Mouse (Mus musculus) stomach, postnatal 0 days (tissue): ENCODE results near the gene Ift74. TPM values are rescaled to one million over a fixed set of nuclear protein-coding genes. Genes with fewer than 3 reads are reported as not detected.

Experiments used
- ATAC-seq: fragments of 200-750 bp; cut with Nextera tagmentation; 2 replicates; pipeline ENCODE4 v1.8.0; 2017; ENCODE audit not compliant: low FRiP score, low TSS enrichment
- DNase-seq: peaks from one replicate; pipeline ENCODE4 v3.0.0-alpha.2; 2016; ENCODE audit warnings: low spot score
- H3K27ac ChIP-seq: fragments of 300-500 bp; sonication (generic); replicated peaks from 2 replicates; pipeline ENCODE4 v1.5.1; 2014; ENCODE audit warnings: mild to moderate bottlenecking, control low read depth
- H3K27me3 ChIP-seq: fragments of 300-500 bp; sonication (generic); 2 replicates; pipeline ENCODE4 v1.6.1; 2014; ENCODE audit warnings: low read length; ENCODE audit not compliant: control insufficient read depth, insufficient read depth
- H3K36me3 ChIP-seq: fragments of 300-500 bp; sonication (generic); 2 replicates; pipeline ENCODE4 v1.6.1; 2014; ENCODE audit warnings: low read length, mixed read lengths; ENCODE audit not compliant: control insufficient read depth, insufficient read depth
- H3K4me1 ChIP-seq: fragments of 300-500 bp; sonication (generic); replicated peaks from 2 replicates; pipeline ENCODE4 v1.6.1; 2014; ENCODE audit warnings: antibody characterized with exemption; ENCODE audit not compliant: control insufficient read depth, insufficient read depth
- H3K4me2 ChIP-seq: fragments of 300-500 bp; sonication (generic); replicated peaks from 2 replicates; pipeline ENCODE4 v1.6.1; 2014; ENCODE audit warnings: low read depth, mild to moderate bottlenecking, control low read depth, moderate library complexity
- H3K4me3 ChIP-seq: fragments of 300-500 bp; sonication (generic); 2 replicates; pipeline ENCODE4 v1.5.1; 2014; ENCODE audit warnings: low read depth, low read length, control low read depth
- H3K9ac ChIP-seq: fragments of 300-500 bp; sonication (generic); 2 replicates; pipeline ENCODE4 v1.6.1; 2014; ENCODE audit warnings: mild to moderate bottlenecking, low read length, control low read depth, mixed read lengths
- H3K9me3 ChIP-seq: fragments of 300-500 bp; sonication (generic); 2 replicates; pipeline ENCODE4 v1.6.1; 2016; ENCODE audit warnings: low read length; ENCODE audit not compliant: control insufficient read depth
- CTCF ChIP-seq: IDR thresholded peaks from 2 replicates; pipeline ENCODE4 v1.5.1; 2016; ENCODE audit warnings: antibody characterized with exemption, low read depth, mild to moderate bottlenecking, moderate library complexity
- EP300 ChIP-seq: optimal IDR thresholded peaks from 2 replicates; pipeline ENCODE3; 2016; ENCODE audit warnings: antibody characterized with exemption
- WGBS: fragments of 180-500 bp; shearing (Covaris S2); extraction: QIAGEN DNeasy Blood & Tissue Kit; methylation state at CpG from one replicate; pipeline ENCODE4 v1.1.7; 2014; 5-methylcytosine and 5-hydroxymethylcytosine counted together
- polyA plus RNA-seq: library from polyadenylated mRNA; unstranded; fragments of >200 nt; fragmentation: Nextera tagmentation; extraction: Ambion mirVana; gene quantifications from 2 replicates; pipeline ENCODE4 v1.2.1, GENCODE M21; 2015

Gene Ift74
- polyA plus RNA-seq: 13.7 and 14.8 TPM in 2 replicates

GRCm38 (mm10) chr4:94613972-94614626, at the start of gene Ift74:
TSS of gene Ift74 (plus strand) at chr4:94614491.
- Histone ChIP-seq H3K9ac (peak within 1 kb of the TSS; percentile 73), H3K4me2 (peak within 1 kb of the TSS; percentile 71), H3K36me3 (no peaks in the 10 kb centered on the region), H3K4me1 (no peaks in the 10 kb centered on the region), H3K4me3 (peak within 1 kb of the TSS; percentile 59), H3K9me3 (no peaks in the 10 kb centered on the region), H3K27me3 (no peaks in the 10 kb centered on the region), H3K27ac (peak within 1 kb of the TSS; percentile 59)
- peak; percentile 93 for DNase-seq
- TF ChIP-seq CTCF (no peak), EP300 (peak; percentile 98)
- ATAC-seq: peak; percentile 99
- 2% methylated on average over 29 of the region's 29 CpGs for WGBS

DNA sequence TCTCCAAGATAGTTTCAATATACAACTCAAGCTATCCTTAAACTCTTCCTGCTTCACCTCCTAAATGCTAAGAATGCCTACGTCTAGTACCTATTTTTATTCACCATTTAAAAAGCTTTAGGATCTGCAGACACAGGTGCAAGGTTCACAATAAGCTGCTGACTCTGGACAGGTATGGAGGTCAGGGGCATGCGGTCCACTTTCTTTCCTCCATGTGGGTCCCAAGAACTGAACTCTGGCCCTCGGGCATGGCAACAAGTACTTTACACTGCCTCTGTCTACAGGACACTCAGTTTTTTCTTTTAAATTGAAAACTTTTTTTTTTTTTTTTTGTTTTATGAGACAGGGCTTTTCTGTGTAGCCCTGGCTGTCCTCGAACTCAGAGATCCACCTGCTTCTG, 41.6 kb upstream of the Ift74 start:
- WGBS: 98% methylated on average over 4 of the region's 4 CpGs
- Histone ChIP-seq H3K27me3 (no peaks in the 10 kb centered on the region), H3K27ac (no peak overlapping the region), H3K36me3 (peaks cover 10% of the 10 kb centered on the region; the same call in 1 of the 2 replicates), H3K9me3 (no peaks in the 10 kb centered on the region), H3K4me3 (no peak overlapping the region), H3K4me2 (no peak overlapping the region), H3K9ac (no peak overlapping the region), H3K4me1 (no peaks in the 10 kb centered on the region)
- no peak for ATAC-seq
- no peak for DNase-seq
- no peak for TF ChIP-seq CTCF
- TF ChIP-seq EP300: no peak

- Histone ChIP-seq H3K4me1 (no peaks in the 10 kb centered on the region), H3K4me3 (no peak overlapping the region), H3K4me2 (no peak overlapping the region), H3K27ac (no peak overlapping the region), H3K36me3 (no peaks in the 10 kb centered on the region), H3K9me3 (no peaks in the 10 kb centered on the region), H3K9ac (no peak overlapping the region), H3K27me3 (no peaks in the 10 kb centered on the region)
- no peak for TF ChIP-seq EP300
- TF ChIP-seq CTCF: no peak
- ATAC-seq: no peak
- no peak for DNase-seq
- WGBS: 69% methylated on average over 4 of the region's 4 CpGs
Measured at GRCm38 (mm10) chr4:94591765-94592381, 22.4 kb upstream of the Ift74 start.

DNA sequence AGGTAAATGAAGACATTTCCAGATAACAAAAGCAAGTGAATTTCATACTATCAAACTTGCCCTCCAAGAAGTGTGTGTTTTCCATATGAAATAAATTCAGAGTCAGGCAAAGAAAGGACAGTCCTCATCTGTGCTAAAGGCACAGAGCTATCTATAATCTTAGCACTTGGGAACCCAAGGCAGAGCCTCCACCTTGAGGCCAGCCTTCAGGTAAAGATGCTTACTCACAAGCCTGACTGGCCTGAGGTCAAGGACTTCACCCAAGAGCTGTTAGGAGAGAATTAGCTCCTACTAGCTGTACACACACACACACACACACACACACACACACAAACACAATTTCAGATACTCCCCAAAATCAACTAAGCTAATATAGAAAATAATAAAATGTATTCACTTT, 21.6 kb upstream of the Ift74 start:
- Histone ChIP-seq H3K4me2 (no peak overlapping the region), H3K27me3 (no peaks in the 10 kb centered on the region), H3K9ac (no peak overlapping the region), H3K4me1 (no peaks in the 10 kb centered on the region), H3K9me3 (no peaks in the 10 kb centered on the region), H3K4me3 (no peak overlapping the region), H3K27ac (no peak overlapping the region), H3K36me3 (no peaks in the 10 kb centered on the region)
- no peak for ATAC-seq
- TF ChIP-seq EP300 (no peak), CTCF (no peak)
- no peak for DNase-seq

DNA sequence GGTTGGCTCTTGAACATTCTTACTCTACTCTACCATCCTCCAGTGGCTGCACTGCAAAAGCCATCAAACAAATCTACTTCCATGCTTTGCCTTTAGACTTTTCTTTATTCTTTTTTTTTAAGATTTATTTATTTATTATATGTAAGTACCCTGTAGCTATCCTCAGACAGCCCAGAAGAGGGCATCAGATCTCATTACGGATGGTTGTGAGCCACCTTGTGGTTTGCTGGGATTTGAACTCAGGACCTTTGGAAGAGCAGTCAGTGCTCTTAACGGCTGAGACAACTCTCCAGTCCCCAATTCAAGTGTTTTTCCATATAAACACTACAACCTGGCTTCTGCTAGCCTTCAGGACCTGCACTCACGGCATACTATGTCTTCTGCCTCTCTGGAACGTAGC, 12.9 kb upstream of the Ift74 start:
- Histone ChIP-seq H3K9me3 (no peaks in the 10 kb centered on the region), H3K27ac (no peak overlapping the region), H3K36me3 (no peaks in the 10 kb centered on the region), H3K4me3 (no peak overlapping the region), H3K4me1 (no peaks in the 10 kb centered on the region), H3K4me2 (no peak overlapping the region), H3K27me3 (no peaks in the 10 kb centered on the region), H3K9ac (no peak overlapping the region)
- DNase-seq (no peak), ATAC-seq (no peak)
- peak; percentile 55 for TF ChIP-seq CTCF
- TF ChIP-seq EP300: no peak
- 77% methylated on average over 4 of the region's 4 CpGs for WGBS

GRCm38 (mm10) chr4:94602496-94603030, 11.7 kb upstream of the Ift74 start:
- ATAC-seq: peak; percentile 83
- no peak for DNase-seq
- no peak for TF ChIP-seq EP300
- TF ChIP-seq CTCF: no peak
- Histone ChIP-seq H3K36me3 (no peaks in the 10 kb centered on the region), H3K4me1 (no peaks in the 10 kb centered on the region), H3K9me3 (no peaks in the 10 kb centered on the region), H3K9ac (peak overlapping the region; percentile 92), H3K4me2 (peak overlapping the region; percentile 73), H3K4me3 (peak overlapping the region; percentile 98), H3K27ac (peak overlapping the region; percentile 91), H3K27me3 (no peaks in the 10 kb centered on the region)
- 0% methylated on average over 33 of the region's 33 CpGs for WGBS
